Comparison of ENCODE assay signal across 17 mouse cellular contexts in genomic region chr12:40118872-40119271, GRCm38 (mm10). TPM values are rescaled to one million over a fixed set of nuclear protein-coding genes. Genes with fewer than 3 reads are reported as not detected.
"Had no signal": no experiment of that assay in that cellular context is flagged by ENCODE, and none has a peak within 500 bp of the region (broad histone marks: within the 10 kb centered on the region; RNA-seq: fewer than 3 reads in every experiment).

No protein-coding gene starts in this region.

- H3K27ac ChIP-seq: midbrain, embryonic 13.5 days; midbrain, embryonic 15.5 days; neural tube, embryonic 12.5 days; stomach, embryonic 15.5 days; stomach, postnatal 0 days had no signal

- H3K4me2 ChIP-seq: lung, embryonic 14.5 days; midbrain, embryonic 11.5 days; midbrain, embryonic 13.5 days; midbrain, embryonic 15.5 days; neural tube, embryonic 12.5 days; stomach, embryonic 15.5 days had no signal

- H3K4me3 ChIP-seq: megakaryocyte, embryonic 14.5 days; midbrain, embryonic 13.5 days; midbrain, embryonic 15.5 days; neural tube, embryonic 12.5 days; stomach, embryonic 15.5 days had no signal

- H3K36me3 ChIP-seq: midbrain, embryonic 13.5 days; midbrain, embryonic 15.5 days; neural tube, embryonic 12.5 days; stomach, embryonic 15.5 days had no signal

- DNase-seq: lung, adult 18-20 months; lung, embryonic 14.5 days; lung, postnatal 10 days; lung, postnatal 4 days; right cerebral cortex, postnatal 14 days; thymus, adult 2 months; thymus, postnatal 25 days; thymus, postnatal 4 days had no signal

- H3K27me3 ChIP-seq: megakaryocyte, embryonic 14.5 days; midbrain, embryonic 13.5 days; midbrain, embryonic 15.5 days; neural tube, embryonic 12.5 days; stomach, embryonic 15.5 days had no signal

- H3K9me3 ChIP-seq: megakaryocyte, embryonic 14.5 days; midbrain, embryonic 13.5 days; midbrain, embryonic 15.5 days; neural tube, embryonic 12.5 days; stomach, embryonic 15.5 days had no signal

- H3K9ac ChIP-seq: lung, embryonic 14.5 days; midbrain, embryonic 13.5 days; midbrain, embryonic 15.5 days; neural tube, embryonic 12.5 days; stomach, embryonic 15.5 days had no signal

- H3K4me1 ChIP-seq: midbrain, embryonic 13.5 days; midbrain, embryonic 15.5 days; neural tube, embryonic 12.5 days; stomach, embryonic 15.5 days had no signal

- ATAC-seq: midbrain, embryonic 13.5 days; midbrain, embryonic 15.5 days had no signal

RNA-seq across cellular contexts. Expression of gene Scin, which starts 15.2 kb away (rescaled TPM):
- total RNA-seq: neutrophil, adult 5-6 weeks had no signal
- polyA plus RNA-seq: midbrain, embryonic 13.5 days; neural tube, embryonic 14.5 days had no signal
